Mouse (Mus musculus): ENCODE results near the gene Mcmbp. TPM values are rescaled to one million over a fixed set of nuclear protein-coding genes. Genes with fewer than 3 reads are reported as not detected.

Gene Mcmbp
- 10 to 100 TPM; 84.8 to 93.2 TPM for total RNA-seq (2023)

DNA sequence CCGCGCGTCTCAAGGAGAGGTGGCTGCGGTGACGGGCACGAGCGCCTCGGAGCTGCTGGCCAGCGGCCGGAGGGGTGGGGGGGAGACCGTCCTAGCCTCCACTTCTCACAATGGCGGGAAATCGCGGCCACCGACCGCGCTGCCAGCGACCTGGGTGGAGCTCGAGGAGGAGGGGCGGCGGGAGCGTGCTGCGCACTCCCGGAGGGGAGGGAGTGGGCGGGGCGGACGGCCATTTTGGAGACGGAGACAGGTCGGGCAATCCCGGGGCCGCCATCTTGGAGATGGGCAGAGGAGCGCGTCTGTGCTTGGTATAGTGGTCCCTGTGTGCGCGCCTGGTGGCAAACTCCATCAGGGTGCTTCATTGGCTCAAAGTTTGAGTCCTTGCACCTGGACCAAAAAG is at the start of gene Mcmbp:
Mcmbp (minus strand) TSS at position 162 of the 400 bp plus-strand sequence.

DNA sequence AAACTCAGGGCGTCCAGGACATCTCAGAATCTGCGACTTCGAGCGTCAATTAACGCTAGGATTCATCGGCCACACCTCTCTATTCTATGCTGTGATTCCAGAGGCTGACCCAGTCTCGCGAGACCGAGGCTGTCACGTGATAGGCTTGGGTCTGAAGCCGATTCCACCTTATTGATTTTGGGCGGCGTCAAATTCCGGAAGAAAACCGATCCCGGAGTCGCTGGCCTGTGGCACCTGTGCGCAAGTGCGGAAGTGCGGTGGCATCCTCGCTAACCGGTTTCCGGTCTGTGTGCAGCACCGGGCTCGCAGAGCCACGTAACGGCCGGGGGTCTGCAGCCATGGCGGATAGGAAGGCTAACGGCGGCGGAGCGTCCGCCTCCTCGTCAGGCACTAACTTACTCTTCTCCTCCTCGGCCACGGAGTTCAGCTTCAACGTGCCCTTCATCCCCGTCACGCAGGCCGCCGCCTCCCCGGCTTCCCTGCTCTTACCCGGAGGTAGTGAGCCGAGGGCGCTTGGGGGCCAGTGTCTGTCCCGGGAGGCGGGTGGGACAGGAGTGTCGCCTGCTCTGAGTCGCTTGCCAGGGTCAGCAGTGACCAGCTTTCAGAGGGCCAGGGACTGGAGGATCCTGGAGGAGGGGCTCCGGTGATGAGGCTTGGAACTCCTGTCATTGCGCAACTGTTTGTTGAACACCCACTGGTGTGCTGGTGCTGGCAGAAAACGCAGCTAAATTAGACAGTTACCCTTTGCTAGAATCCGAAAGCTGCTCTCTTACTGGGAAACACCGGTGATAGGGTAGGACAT is 4.6 kb upstream of the Mcmbp start, which contains the start of gene Sec23ip:
Sec23ip (plus strand) TSS at position 260 of the 802 bp plus-strand sequence.

Other genes with a start within 250 kb of the Mcmbp start
- 10 to 100 TPM; 10.7 to 12.6 TPM for gene Bag3, start 216.9 kb downstream of the Mcmbp start, total RNA-seq (2023)
- gene Inpp5f, start 129.2 kb downstream of the Mcmbp start, total RNA-seq (2023): 10 to 100 TPM; 24.4 to 35.0 TPM
- 10 to 100 TPM; 32.9 to 40.2 TPM for gene Sec23ip, start 4.4 kb upstream of the Mcmbp start, total RNA-seq (2023)